Mouse (Mus musculus): ENCODE measurements around the gene 6430550D23Rik. TPM values are rescaled to one million over a fixed set of nuclear protein-coding genes. Genes with fewer than 3 reads are reported as not detected.

Gene 6430550D23Rik
- 1 to 10 TPM; 1.4 to 2.1 TPM for polyA plus RNA-seq (2017; shearing (Covaris generic))

GRCm38 (mm10) chr2:156007888-156008532 is at the start of gene 6430550D23Rik, which contains the start of gene Ergic3:
6430550D23Rik (minus strand) TSS chr2:156007977.
Ergic3 (plus strand) TSS chr2:156008045.

GRCm38 (mm10) chr2:156052816-156053215 is 45.0 kb upstream of the 6430550D23Rik start, which contains the start of gene Fer1l4:
Fer1l4 (minus strand) TSS chr2:156052947.

GRCm38 (mm10) chr2:155956134-155957059 is 51.4 kb downstream of the 6430550D23Rik start, which contains the start of gene Cep250:
Cep250 (plus strand) TSS chr2:155956458.

GRCm38 (mm10) chr2:155945124-155945523 is 62.7 kb downstream of the 6430550D23Rik start, which contains the start of gene Gdf5:
Gdf5 (minus strand) TSS chr2:155945367.

GRCm38 (mm10) chr2:155940681-155941080 is 67.1 kb downstream of the 6430550D23Rik start, which contains the start of gene Gm15557:
Gm15557 (plus strand) TSS chr2:155940728.

GRCm38 (mm10) chr2:155929531-155930442 is 78.0 kb downstream of the 6430550D23Rik start, which contains the start of gene Uqcc1:
Uqcc1 (minus strand) TSS chr2:155930310.

Other genes with a start within 250 kb of the 6430550D23Rik start
- under 1 TPM in 1 of 2 experiments, not detected in 1; 0.06 TPM for gene Mmp24, start 232.6 kb downstream of the 6430550D23Rik start, polyA plus RNA-seq (2017; shearing (Covaris generic))
- gene BC029722, start 188.6 kb downstream of the 6430550D23Rik start, polyA plus RNA-seq (2017; shearing (Covaris generic)) = 10 to 100 TPM; 44.9 to 51.3 TPM
- 100 to 1,000 TPM; 204 to 246 TPM for gene Eif6, start 181.1 kb downstream of the 6430550D23Rik start, polyA plus RNA-seq (2017; shearing (Covaris generic))
- not detected for gene Fam83c, start 173.1 kb downstream of the 6430550D23Rik start, polyA plus RNA-seq (2017; shearing (Covaris generic))
- 10 to 100 TPM; 26.6 to 30.4 TPM for gene Uqcc1, start 77.7 kb downstream of the 6430550D23Rik start, polyA plus RNA-seq (2017; shearing (Covaris generic))
- gene Gm15557, start 67.2 kb downstream of the 6430550D23Rik start, polyA plus RNA-seq (2017; shearing (Covaris generic)) = not detected
- gene Gdf5, start 62.6 kb downstream of the 6430550D23Rik start, polyA plus RNA-seq (2017; shearing (Covaris generic)) = not detected
- gene Cep250, start 51.5 kb downstream of the 6430550D23Rik start, polyA plus RNA-seq (2017; shearing (Covaris generic)) = 10 to 100 TPM; 23.8 to 46.7 TPM
- 100 to 1,000 TPM; 132 to 136 TPM for gene Ergic3, start 68 bp upstream of the 6430550D23Rik start, polyA plus RNA-seq (2017; shearing (Covaris generic))
- gene Fer1l4, start 45.0 kb upstream of the 6430550D23Rik start, polyA plus RNA-seq (2017; shearing (Covaris generic)) = under 1 TPM in 1 of 2 experiments, not detected in 1; 0.11 TPM
- gene Spag4, start 57.2 kb upstream of the 6430550D23Rik start, polyA plus RNA-seq (2017; shearing (Covaris generic)) = under 1 TPM; 0.27 to 0.60 TPM
- gene Cpne1, start 104.0 kb upstream of the 6430550D23Rik start, polyA plus RNA-seq (2017; shearing (Covaris generic)) = 100 to 1,000 TPM in 1 of 2 experiments, 10 to 100 TPM in 1; 99.2 to 101 TPM
- 10 to 100 TPM; 22.7 to 30.1 TPM for gene Rbm12, start 104.0 kb upstream of the 6430550D23Rik start, polyA plus RNA-seq (2017; shearing (Covaris generic))
- 10 to 100 TPM; 14.5 to 20.1 TPM for gene Gm28036, start 119.1 kb upstream of the 6430550D23Rik start, polyA plus RNA-seq (2017; shearing (Covaris generic))
- 100 to 1,000 TPM; 177 to 202 TPM for gene Romo1, start 136.1 kb upstream of the 6430550D23Rik start, polyA plus RNA-seq (2017; shearing (Covaris generic))
- gene Nfs1, start 136.2 kb upstream of the 6430550D23Rik start, polyA plus RNA-seq (2017; shearing (Covaris generic)) = 10 to 100 TPM; 55.4 to 63.2 TPM
- gene Rbm39, start 172.3 kb upstream of the 6430550D23Rik start, polyA plus RNA-seq (2017; shearing (Covaris generic)) = 100 to 1,000 TPM; 791 to 895 TPM
- gene Phf20, start 188.5 kb upstream of the 6430550D23Rik start, polyA plus RNA-seq (2017; shearing (Covaris generic)) = 10 to 100 TPM; 53.5 to 76.8 TPM

All from activated CD4-positive, CD25-positive, alpha-beta regulatory T cell (primary cell).